Mouse (Mus musculus) intestine, embryonic 16.5 days (tissue): ENCODE results near the gene Pabpn1l. TPM values are rescaled to one million over a fixed set of nuclear protein-coding genes. Genes with fewer than 3 reads are reported as not detected.

Source experiments
- ATAC-seq: fragments of 200-750 bp; cut with Nextera tagmentation; 2 replicates; pipeline ENCODE4 v1.8.0; 2017; ENCODE audit warnings: moderate TSS enrichment, moderate library complexity
- H3K27ac ChIP-seq: fragments of 300-500 bp; sonication (generic); 2 replicates; pipeline ENCODE4 v1.5.1; 2014; ENCODE audit warnings: mild to moderate bottlenecking, low read length
- H3K27me3 ChIP-seq: fragments of 300-500 bp; sonication (generic); replicated peaks from 2 replicates; pipeline ENCODE4 v1.6.1; 2014; ENCODE audit warnings: low read length, control low read depth, mixed read lengths; ENCODE audit not compliant: control insufficient read depth, insufficient read depth
- H3K36me3 ChIP-seq: fragments of 300-500 bp; sonication (generic); 2 replicates; pipeline ENCODE4 v1.6.1; 2014; ENCODE audit warnings: low read length, control low read depth; ENCODE audit not compliant: control insufficient read depth, insufficient read depth
- H3K4me1 ChIP-seq: fragments of 300-500 bp; sonication (generic); 2 replicates; pipeline ENCODE4 v1.6.1; 2014; ENCODE audit warnings: low read length, control low read depth, mixed read lengths; ENCODE audit not compliant: control insufficient read depth, insufficient read depth
- H3K4me2 ChIP-seq: fragments of 300-500 bp; sonication (generic); 2 replicates; pipeline ENCODE4 v1.6.1; 2014; ENCODE audit warnings: low read depth, low read length, control low read depth
- H3K4me3 ChIP-seq: fragments of 300-500 bp; sonication (generic); 2 replicates; pipeline ENCODE4 v1.5.1; 2014; ENCODE audit warnings: mild to moderate bottlenecking, low read length
- H3K9ac ChIP-seq: fragments of 300-500 bp; sonication (generic); 2 replicates; pipeline ENCODE4 v1.6.1; 2014; ENCODE audit warnings: low read depth, low read length
- H3K9me3 ChIP-seq: fragments of 300-500 bp; sonication (generic); 2 replicates; pipeline ENCODE4 v1.6.1; 2016; ENCODE audit warnings: low read length, control low read depth; ENCODE audit not compliant: control insufficient read depth
- WGBS: fragments of 180-500 bp; shearing (Covaris S2); extraction: QIAGEN DNeasy Blood & Tissue Kit; methylation state at CpG from one replicate; pipeline ENCODE4 v1.1.7; 2014; 5-methylcytosine and 5-hydroxymethylcytosine counted together
- polyA plus RNA-seq: library from polyadenylated mRNA; unstranded; fragments of >200 nt; fragmentation: Nextera tagmentation; extraction: Ambion mirVana; gene quantifications from 2 replicates; pipeline ENCODE4 v1.2.1, GENCODE M21; 2015

Pabpn1l gene
- polyA plus RNA-seq, 1 experiment from 2014 or later: not detected

DNA sequence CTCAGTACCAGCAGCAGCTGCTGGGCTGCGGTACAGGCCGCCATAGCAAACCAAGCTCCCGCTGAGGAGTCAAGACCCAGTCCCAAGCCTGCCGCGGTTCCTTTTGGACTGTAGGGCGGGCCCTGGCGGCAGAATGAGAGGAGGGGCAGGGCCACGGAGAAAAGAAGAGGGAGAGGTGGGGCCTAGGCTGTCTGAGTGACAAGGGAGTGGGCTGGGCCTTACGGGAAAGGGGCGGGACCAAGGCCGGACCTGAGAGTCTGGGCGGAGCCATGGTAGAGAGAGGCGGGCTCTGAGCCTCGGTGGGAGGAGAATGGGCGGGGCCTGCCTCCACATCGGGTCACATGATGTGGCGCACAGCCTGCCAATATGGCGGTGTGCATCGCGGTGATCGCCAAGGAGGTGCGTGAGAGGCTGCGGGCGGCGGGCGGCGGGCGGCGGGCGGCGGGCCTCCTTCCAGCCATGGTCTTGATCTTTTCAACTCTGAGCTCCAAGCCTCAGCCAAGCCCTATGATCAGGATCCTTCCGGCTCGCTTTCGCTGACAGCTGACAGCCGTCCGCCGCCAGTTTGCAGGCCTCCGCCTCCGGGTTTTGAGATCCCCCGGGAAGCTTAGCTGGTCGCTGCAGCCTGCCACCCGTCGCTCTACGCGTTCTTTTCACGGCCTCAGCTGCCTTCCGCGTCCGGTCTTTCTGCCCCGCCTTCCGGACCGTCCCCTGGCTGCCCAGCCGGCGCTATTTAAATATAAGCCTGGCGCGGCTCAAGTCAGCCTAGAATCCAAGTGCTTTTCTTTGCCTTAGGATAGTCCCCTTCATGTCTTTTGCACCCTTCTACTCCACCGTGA lies 11.0 kb downstream of the Pabpn1l start, which contains the start of the genes Galns and Trappc2l:
TSS of gene Galns (minus strand) at position 169 of the 839 bp plus-strand sequence.
TSS of gene Trappc2l (plus strand) at position 346 of the 839 bp plus-strand sequence.
- peaks cover 4% of the 10 kb centered on the region; the same call in 1 of the 2 replicates for H3K36me3 ChIP-seq
- peak within 1 kb of the TSS; percentile 73 for H3K4me3 ChIP-seq
- peak within 1 kb of the TSS; percentile 85 for H3K9ac ChIP-seq
- peak within 1 kb of the TSS; percentile 85 for H3K27ac ChIP-seq
- peak within 1 kb of the TSS; percentile 82 for H3K4me2 ChIP-seq
- ATAC-seq: peak; percentile 96
- WGBS: under 1% methylated on average over 57 of the region's 57 CpGs
- no peaks in the 10 kb centered on the region for H3K9me3 ChIP-seq
- peaks cover 21% of the 10 kb centered on the region for H3K4me1 ChIP-seq
- H3K27me3 ChIP-seq: no peaks in the 10 kb centered on the region

DNA sequence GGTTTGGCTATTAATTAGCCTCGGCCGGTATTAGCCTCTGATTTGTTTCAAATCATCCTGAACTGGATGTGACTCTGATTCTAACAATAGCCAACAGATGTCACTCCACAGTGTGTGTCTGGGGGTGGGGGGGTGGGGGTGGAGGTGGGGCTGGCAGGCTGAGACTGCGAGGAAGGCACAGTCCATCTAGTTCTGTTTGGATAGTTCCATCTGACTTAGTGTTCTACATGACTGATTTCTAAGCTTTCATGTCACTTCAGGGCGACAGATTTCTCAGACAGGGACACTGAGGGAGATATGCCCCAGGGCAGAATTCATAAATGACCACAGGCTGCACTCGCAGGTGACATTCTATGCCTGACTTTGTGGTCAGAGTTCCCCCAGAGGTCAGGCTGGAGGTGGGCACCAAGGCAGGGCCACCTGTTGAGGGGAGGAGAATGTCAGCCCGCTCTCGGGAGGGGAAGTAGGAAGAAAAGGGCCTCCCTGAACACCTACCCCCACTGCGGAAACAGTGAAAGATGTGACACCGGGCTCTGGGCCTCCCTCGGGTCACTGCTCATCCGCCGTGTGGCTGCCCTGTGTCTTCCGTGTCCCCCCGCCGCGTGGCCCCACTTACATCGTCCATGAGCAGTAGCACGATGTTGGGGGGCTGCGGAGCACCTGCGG lies 11.8 kb downstream of the Pabpn1l start:
- H3K9me3 ChIP-seq: no peaks in the 10 kb centered on the region
- ATAC-seq: peak; percentile 63; the same call in 1 of the 2 replicates

DNA sequence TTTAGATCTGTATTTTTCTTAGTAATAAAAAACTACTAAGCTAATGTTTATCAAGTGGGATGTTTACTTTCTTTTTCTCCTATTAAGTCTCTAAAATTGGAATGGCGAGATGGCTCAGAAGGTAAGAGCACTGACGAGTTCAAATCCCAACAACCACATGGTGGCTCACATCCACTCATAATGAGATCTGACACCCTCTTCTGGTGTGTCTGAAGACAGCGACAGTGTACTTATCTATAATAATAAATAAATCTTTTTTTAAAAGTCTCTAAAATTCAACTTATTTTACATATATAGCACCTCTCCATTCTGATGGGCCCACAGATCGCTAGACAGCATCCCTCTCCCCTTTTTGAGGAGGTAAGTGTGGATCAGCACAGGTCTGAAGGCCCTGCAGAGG lies 12.3 kb downstream of the Pabpn1l start:
- Histone ChIP-seq H3K36me3 (peaks cover 4% of the 10 kb centered on the region; the same call in 1 of the 2 replicates), H3K4me1 (peaks cover 17% of the 10 kb centered on the region), H3K9ac (peak overlapping the region; percentile 85; the same call in 1 of the 2 replicates), H3K27me3 (no peaks in the 10 kb centered on the region), H3K4me2 (peak overlapping the region; percentile 82), H3K27ac (no peak overlapping the region), H3K4me3 (no peak overlapping the region), H3K9me3 (no peaks in the 10 kb centered on the region)
- ATAC-seq: no peak
- 57% methylated on average over 4 of the region's 4 CpGs for WGBS

More for the DNA sequence above, 11.8 kb downstream of the Pabpn1l start:
- Histone ChIP-seq H3K9ac (peak overlapping the region; percentile 85), H3K4me2 (peak overlapping the region; percentile 82), H3K27me3 (no peaks in the 10 kb centered on the region), H3K4me3 (peak overlapping the region; percentile 73), H3K27ac (peak overlapping the region; percentile 78), H3K36me3 (peaks cover 4% of the 10 kb centered on the region; the same call in 1 of the 2 replicates), H3K4me1 (peaks cover 18% of the 10 kb centered on the region)
- WGBS: 6% methylated on average over 20 of the region's 20 CpGs

DNA sequence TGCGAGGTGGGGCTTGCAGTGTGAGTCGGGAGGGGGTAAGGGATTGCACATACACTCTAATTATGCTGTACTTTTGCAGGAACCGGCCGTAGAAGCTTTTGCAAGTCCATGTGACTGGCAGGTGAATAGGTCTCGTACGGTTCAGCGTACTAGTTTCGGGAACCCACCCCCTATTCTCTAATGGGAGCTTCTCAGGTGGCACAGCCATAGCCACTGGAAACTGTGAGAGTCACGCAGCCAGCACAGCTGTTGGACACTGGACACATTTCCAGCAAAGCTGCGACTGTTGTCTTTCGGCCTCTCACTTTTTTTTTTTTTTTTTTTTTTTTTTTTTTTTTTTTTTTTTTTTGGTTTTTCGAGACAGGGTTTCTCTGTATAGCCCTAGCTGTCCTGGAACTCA lies 15.7 kb downstream of the Pabpn1l start:
- H3K9me3 ChIP-seq: no peaks in the 10 kb centered on the region
- H3K4me2 ChIP-seq: no peak overlapping the region
- no peak for ATAC-seq
- peaks cover 8% of the 10 kb centered on the region for H3K4me1 ChIP-seq
- no peaks in the 10 kb centered on the region for H3K36me3 ChIP-seq
- no peaks in the 10 kb centered on the region for H3K27me3 ChIP-seq
- H3K27ac ChIP-seq: no peak overlapping the region
- H3K9ac ChIP-seq: no peak overlapping the region
- 86% methylated on average over 11 of the region's 12 CpGs for WGBS
- no peak overlapping the region for H3K4me3 ChIP-seq

DNA sequence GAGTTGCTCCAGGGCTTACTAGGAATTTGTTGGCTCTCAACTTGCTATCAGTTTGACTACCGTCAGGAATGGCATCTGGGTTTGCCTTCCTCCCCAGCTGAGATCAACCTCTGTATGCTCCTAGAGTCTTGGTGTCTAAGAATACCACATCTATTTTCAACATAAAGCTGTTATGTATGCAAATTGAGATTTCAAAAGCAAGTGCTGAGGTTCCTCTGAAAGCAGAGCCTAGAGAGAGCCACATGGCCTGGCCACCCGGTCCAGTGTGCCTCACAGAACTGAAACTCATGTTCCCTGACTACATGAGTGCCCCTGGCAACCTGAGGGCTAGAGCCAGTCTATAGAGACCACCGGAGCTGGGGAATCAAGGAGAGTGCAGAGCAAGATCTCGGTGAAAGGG lies 17.2 kb downstream of the Pabpn1l start:
- Histone ChIP-seq H3K27me3 (no peaks in the 10 kb centered on the region), H3K36me3 (no peaks in the 10 kb centered on the region), H3K4me2 (no peak overlapping the region), H3K27ac (no peak overlapping the region; the same call in 1 of the 2 replicates), H3K4me3 (no peak overlapping the region), H3K9me3 (no peaks in the 10 kb centered on the region), H3K9ac (no peak overlapping the region), H3K4me1 (peaks cover 3% of the 10 kb centered on the region)
- no peak for ATAC-seq
- WGBS: 77% methylated on average over 4 of the region's 4 CpGs

DNA sequence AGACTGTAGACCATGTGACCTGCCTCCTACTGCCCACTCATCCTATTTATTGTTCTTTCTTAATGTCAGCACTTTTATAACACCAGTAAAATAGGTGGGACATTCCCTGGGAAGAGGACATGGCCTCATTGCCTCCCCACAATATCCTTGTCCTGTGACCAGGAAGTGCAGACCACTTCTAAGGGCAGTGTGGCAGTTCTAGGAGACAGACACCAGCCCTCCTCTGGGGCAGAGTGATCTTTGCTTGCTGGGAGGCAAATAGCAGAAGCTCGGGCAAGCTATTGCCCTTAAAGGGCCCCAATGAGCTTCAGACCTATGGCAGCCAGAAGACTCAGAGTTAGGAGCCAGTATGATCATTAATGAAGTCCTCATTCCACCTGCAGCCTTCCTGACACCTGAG lies 17.9 kb downstream of the Pabpn1l start:
- H3K4me3 ChIP-seq: no peak overlapping the region

DNA sequence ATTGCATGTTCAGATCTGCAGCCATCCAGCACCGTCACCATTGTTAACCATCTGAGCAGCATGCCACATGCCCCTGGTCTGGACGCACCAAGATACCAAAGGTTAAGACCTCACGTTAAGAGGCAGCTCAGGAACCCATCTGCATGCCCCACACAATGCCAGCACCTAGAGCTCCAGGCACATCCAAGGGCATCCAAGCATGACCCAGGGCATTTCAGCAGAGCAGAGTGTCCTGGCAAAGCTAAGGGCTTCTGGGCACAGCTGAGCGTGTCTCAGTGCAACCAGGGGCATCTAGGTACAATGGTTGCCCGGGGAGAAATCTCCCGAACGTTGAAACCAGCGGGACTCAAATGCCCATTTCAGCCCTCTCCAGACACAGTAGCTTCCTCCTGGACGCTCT lies 21.9 kb downstream of the Pabpn1l start:
- Histone ChIP-seq H3K4me3 (no peak overlapping the region), H3K27me3 (no peaks in the 10 kb centered on the region), H3K9ac (no peak overlapping the region), H3K4me2 (no peak overlapping the region), H3K4me1 (no peaks in the 10 kb centered on the region), H3K27ac (no peak overlapping the region), H3K36me3 (no peaks in the 10 kb centered on the region), H3K9me3 (no peaks in the 10 kb centered on the region)
- WGBS: 95% methylated on average over 9 of the region's 9 CpGs
- no peak for ATAC-seq

More for the DNA sequence above, 17.9 kb downstream of the Pabpn1l start:
- Histone ChIP-seq H3K27me3 (no peaks in the 10 kb centered on the region), H3K27ac (peak overlapping the region; percentile 66), H3K4me2 (no peak overlapping the region), H3K4me1 (no peaks in the 10 kb centered on the region), H3K9me3 (no peaks in the 10 kb centered on the region), H3K9ac (no peak overlapping the region; the same call in 1 of the 2 replicates), H3K36me3 (no peaks in the 10 kb centered on the region)
- peak; percentile 75 for ATAC-seq
- 33% methylated on average over 1 of the region's 1 CpGs for WGBS

DNA sequence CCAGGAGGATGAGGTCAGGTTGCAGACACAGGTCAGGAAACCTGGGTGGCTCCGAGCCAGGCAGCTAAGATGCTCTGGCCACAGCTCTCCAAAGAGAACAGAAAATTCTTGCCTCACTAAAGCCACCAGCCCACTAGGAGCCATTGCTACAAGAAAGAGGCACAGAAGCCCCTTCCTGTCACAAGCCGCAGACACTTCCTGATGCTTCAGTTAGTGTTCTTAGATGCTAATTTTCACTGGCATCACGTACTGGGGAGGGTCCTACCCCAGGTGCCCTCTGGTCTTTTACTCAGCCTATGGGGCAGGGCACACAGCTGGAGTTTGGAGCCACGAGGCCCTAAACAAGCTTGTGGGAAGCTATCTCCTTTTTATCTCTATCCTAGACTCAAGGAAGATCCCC lies 26.5 kb downstream of the Pabpn1l start:
- no peak overlapping the region for H3K4me2 ChIP-seq
- 74% methylated on average over 4 of the region's 4 CpGs for WGBS

DNA sequence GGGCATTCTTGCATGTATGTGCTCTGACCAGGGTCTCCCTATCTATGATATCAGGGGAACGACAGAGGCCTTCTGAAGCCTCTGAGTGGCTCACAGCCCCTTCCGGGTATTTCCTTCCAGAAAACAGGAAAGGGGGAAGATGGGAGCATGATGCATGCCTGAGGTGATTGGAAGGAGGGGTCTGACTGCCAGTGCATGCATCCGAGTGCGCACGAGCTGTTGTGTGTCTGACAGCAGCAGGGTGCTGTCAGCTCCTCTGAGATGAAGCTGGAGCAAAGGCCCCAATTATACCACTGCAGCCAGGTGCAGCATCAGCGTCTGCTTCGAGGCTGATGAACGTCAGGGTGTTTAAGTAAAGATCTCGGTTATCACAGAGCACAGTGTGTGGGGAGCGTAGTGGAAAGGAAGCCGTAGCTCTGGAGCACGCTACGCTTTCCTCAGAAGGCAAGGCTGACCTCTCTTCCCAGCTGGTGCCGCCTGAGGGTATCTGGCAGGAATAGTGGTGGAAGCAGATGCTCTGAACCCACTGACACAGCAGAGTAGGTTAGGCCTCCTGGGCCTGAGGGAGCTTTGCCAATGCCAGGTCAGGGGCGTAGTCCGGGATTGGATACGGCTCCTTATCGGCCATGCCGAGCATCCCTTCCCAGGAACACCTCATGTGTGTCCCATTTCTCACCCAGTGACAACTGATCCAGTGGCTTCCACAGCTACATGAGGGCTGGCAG lies 28.6 kb downstream of the Pabpn1l start:
- H3K9ac ChIP-seq: no peak overlapping the region
- no peak for ATAC-seq
- H3K4me3 ChIP-seq: no peak overlapping the region
- H3K4me2 ChIP-seq: no peak overlapping the region
- WGBS: 81% methylated on average over 19 of the region's 19 CpGs
- no peak overlapping the region for H3K27ac ChIP-seq
- no peaks in the 10 kb centered on the region for H3K9me3 ChIP-seq
- no peaks in the 10 kb centered on the region for H3K27me3 ChIP-seq
- H3K36me3 ChIP-seq: no peaks in the 10 kb centered on the region
- H3K4me1 ChIP-seq: no peaks in the 10 kb centered on the region

More for the DNA sequence above, 26.5 kb downstream of the Pabpn1l start:
- Histone ChIP-seq H3K36me3 (no peaks in the 10 kb centered on the region), H3K27ac (no peak overlapping the region), H3K9me3 (no peaks in the 10 kb centered on the region), H3K9ac (no peak overlapping the region), H3K4me3 (no peak overlapping the region), H3K27me3 (no peaks in the 10 kb centered on the region), H3K4me1 (no peaks in the 10 kb centered on the region)
- ATAC-seq: no peak
